27 mouse cellular contexts compared by ENCODE assay signal in genomic region chr12:31215003-31215402, GRCm38 (mm10). TPM values are rescaled to one million over a fixed set of nuclear protein-coding genes. Genes with fewer than 3 reads are reported as not detected.
DNase-seq lines count a peak whose midpoint lies in the region; ATAC-seq and TF ChIP-seq lines count a peak whose summit lies in the region.
"Had no signal": no experiment of that assay in that cellular context is flagged by ENCODE, and none has a peak within 500 bp of the region (broad histone marks: within the 10 kb centered on the region; RNA-seq: fewer than 3 reads in every experiment).

No protein-coding gene starts in this region.

- 0 out of 4 replicates have a peak, but pooled peaks cover 0 to 3% of the 10 kb centered on the region in 2 experiments for H3K4me1 ChIP-seq in CH12.LX (ENCODE audit: control insufficient read depth in 1 of 2, insufficient read depth in 2 of 2)
- H3K4me1 ChIP-seq in embryonic facial prominence, embryonic 14.5 days (ENCODE audit: control insufficient read depth, insufficient read depth, low read length), result peaks cover 29% of the 10 kb centered on the region
- peaks cover 25% of the 10 kb centered on the region for H3K4me1 ChIP-seq in limb, embryonic 15.5 days
- H3K4me1 ChIP-seq in forebrain, embryonic 15.5 days, result peaks cover 13% of the 10 kb centered on the region
- H3K4me1 ChIP-seq: hindbrain, embryonic 12.5 days had no signal

- no peak for TF ChIP-seq POLR2A in CH12.LX (IDR thresholded peaks at IDR 0.05; ENCODE audit: low read depth, low read length)

- no peak overlapping the region for H3K9ac ChIP-seq in CH12.LX (ENCODE audit: insufficient read depth, low read depth)
- no peak overlapping the region for H3K9ac ChIP-seq in embryonic facial prominence, embryonic 14.5 days (ENCODE audit: low read depth, low read length)
- H3K9ac ChIP-seq in limb, embryonic 15.5 days, result no peak overlapping the region
- no peak overlapping the region for H3K9ac ChIP-seq in forebrain, embryonic 15.5 days (replicated peaks)
- H3K9ac ChIP-seq: hindbrain, embryonic 12.5 days had no signal

- in situ Hi-C loops in CH12.LX (cut with MboI; ENCODE audit: low pct_ligation_motif_present, low pct_unique_long_range_greater_than_20kb, low sequenced_read_pairs), result no loop called here

- H3K79me2 ChIP-seq in CH12.LX (replicated peaks; ENCODE audit: control insufficient read depth, extremely low read depth, insufficient read depth, poor library complexity, severe bottlenecking), result no peaks in the 10 kb centered on the region

- TF ChIP-seq CTCF in layer of hippocampus, adult 2 months (conservative IDR thresholded peaks at IDR 0.05), result peak; percentile 17; the same call in 1 of the 2 replicates
- no peak for TF ChIP-seq CTCF in CH12.LX (conservative IDR thresholded peaks at IDR 0.05 in 1 of 2, IDR thresholded peaks at IDR 0.05 in 1 of 2; ENCODE audit: low read depth in 2 of 2, low read length in 2 of 2)

- peak overlapping the region; percentile 13; the same call in 1 of the 2 replicates for H3K4me2 ChIP-seq in CH12.LX (ENCODE audit: insufficient read depth, low read depth, poor library complexity, severe bottlenecking)
- no peak overlapping the region for H3K4me2 ChIP-seq in embryonic facial prominence, embryonic 14.5 days (ENCODE audit: low read depth, low read length)
- H3K4me2 ChIP-seq in limb, embryonic 15.5 days, result no peak overlapping the region
- H3K4me2 ChIP-seq in forebrain, embryonic 15.5 days (replicated peaks), result no peak overlapping the region
- H3K4me2 ChIP-seq: hindbrain, embryonic 12.5 days had no signal

- ATAC-seq in embryonic facial prominence, embryonic 14.5 days (ENCODE audit: low read depth), result no peak
- no peak for ATAC-seq in limb, embryonic 15.5 days (ENCODE audit: insufficient number of reproducible peaks, low FRiP score, low TSS enrichment, low read depth)
- no peak for ATAC-seq in forebrain, embryonic 15.5 days (replicated peaks)
- ATAC-seq: forebrain, embryonic 16.5 days; hindbrain, embryonic 16.5 days had no signal

- no peak overlapping the region for H3K4me3 ChIP-seq in layer of hippocampus, adult 2 months
- no peak overlapping the region for H3K4me3 ChIP-seq in CH12.LX (replicated peaks in 1 of 3; ENCODE audit: low read depth in 2 of 3, low read length in 2 of 3, poor library complexity in 1 of 3)
- no peak overlapping the region for H3K4me3 ChIP-seq in embryonic facial prominence, embryonic 14.5 days (ENCODE audit: low read depth, low read length)
- H3K4me3 ChIP-seq in limb, embryonic 15.5 days, result no peak overlapping the region
- no peak overlapping the region for H3K4me3 ChIP-seq in forebrain, embryonic 15.5 days
- H3K4me3 ChIP-seq: heart, embryonic 10.5 days; hindbrain, embryonic 12.5 days had no signal

- dilution Hi-C loops in CH12.LX (cut with MboI; ENCODE audit: extremely low pct_ligation_motif_present, extremely low pct_unique_long_range_greater_than_20kb, low sequenced_read_pairs), result no loop called here

- H3K27me3 ChIP-seq in CH12.LX (replicated peaks), result no peaks in the 10 kb centered on the region
- no peaks in the 10 kb centered on the region for H3K27me3 ChIP-seq in embryonic facial prominence, embryonic 14.5 days (replicated peaks; ENCODE audit: control insufficient read depth, insufficient read depth, low read length)
- H3K27me3 ChIP-seq in limb, embryonic 15.5 days, result no peaks in the 10 kb centered on the region
- H3K27me3 ChIP-seq in forebrain, embryonic 15.5 days, result no peaks in the 10 kb centered on the region
- H3K27me3 ChIP-seq: hindbrain, embryonic 12.5 days had no signal

- no peak for TF ChIP-seq RAD21 in CH12.LX (IDR thresholded peaks at IDR 0.05; ENCODE audit: low read depth, low read length)

- no peak overlapping the region for H3K27ac ChIP-seq in layer of hippocampus, adult 2 months
- no peak overlapping the region for H3K27ac ChIP-seq in CH12.LX (ENCODE audit: insufficient read depth, low read depth)
- peak overlapping the region; percentile 66; the same call in 1 of the 2 replicates for H3K27ac ChIP-seq in embryonic facial prominence, embryonic 14.5 days (replicated peaks; ENCODE audit: low read depth, low read length)
- H3K27ac ChIP-seq in limb, embryonic 15.5 days, result peak overlapping the region; percentile 19; the same call in 1 of the 2 replicates
- H3K27ac ChIP-seq in forebrain, embryonic 15.5 days (replicated peaks), result no peak overlapping the region
- H3K27ac ChIP-seq: heart, embryonic 10.5 days; hindbrain, embryonic 12.5 days had no signal

- no peak for DNase-seq in layer of hippocampus, adult 2 months (ENCODE audit: low spot score in 2 of 2)
- no peak for DNase-seq in layer of hippocampus, postnatal 10 days (ENCODE audit: low spot score in 2 of 2)
- no peak for DNase-seq in CH12.LX (ENCODE audit: extremely low read depth)
- DNase-seq in embryonic facial prominence, embryonic 14.5 days (ENCODE audit: low spot score), result no peak
- no peak for DNase-seq in right cerebral cortex, postnatal 4 days
- DNase-seq: adrenal gland, postnatal 10 days; cerebellum, adult 11 months; cerebellum, adult 9-10 months; cerebellum, postnatal 25 days; gastrocnemius, postnatal 10 days; heart, adult 18-20 months; heart, postnatal 10 days; heart, postnatal 4 days had no signal

- no peak for TF ChIP-seq EP300 in CH12.LX (IDR thresholded peaks at IDR 0.05; ENCODE audit: low read length)

- no peaks in the 10 kb centered on the region for H3K9me3 ChIP-seq in CH12.LX (replicated peaks; ENCODE audit: low read length)
- H3K9me3 ChIP-seq in embryonic facial prominence, embryonic 14.5 days (ENCODE audit: control insufficient read depth, low read length), result no peaks in the 10 kb centered on the region
- H3K9me3 ChIP-seq in limb, embryonic 15.5 days, result no peaks in the 10 kb centered on the region
- H3K9me3 ChIP-seq in forebrain, embryonic 15.5 days, result no peaks in the 10 kb centered on the region
- H3K9me3 ChIP-seq: G1E; heart, embryonic 10.5 days; hindbrain, embryonic 12.5 days had no signal

- H3K36me3 ChIP-seq in CH12.LX (replicated peaks in 1 of 2; ENCODE audit: control insufficient read depth in 1 of 2, insufficient read depth in 1 of 2, low read length in 1 of 2), result no peaks in the 10 kb centered on the region
- H3K36me3 ChIP-seq in embryonic facial prominence, embryonic 14.5 days (ENCODE audit: control insufficient read depth, insufficient read depth, low read length), result no peaks in the 10 kb centered on the region
- no peaks in the 10 kb centered on the region for H3K36me3 ChIP-seq in limb, embryonic 15.5 days
- H3K36me3 ChIP-seq in forebrain, embryonic 15.5 days, result no peaks in the 10 kb centered on the region
- H3K36me3 ChIP-seq: G1E; heart, embryonic 10.5 days; hindbrain, embryonic 12.5 days had no signal

- 40% methylated on average over 6 of the region's 6 CpGs for WGBS in embryonic facial prominence, embryonic 14.5 days
- WGBS in limb, embryonic 15.5 days, result 34% methylated on average over 6 of the region's 6 CpGs
- WGBS in forebrain, embryonic 15.5 days, result 85% methylated on average over 6 of the region's 6 CpGs

TF ChIP-seq in CH12.LX, 34 proteins besides CTCF, POLR2A, EP300 and RAD21:
- TF ChIP-seq MYC (IDR thresholded peaks at IDR 0.05; ENCODE audit: low read depth, low read length) (no peak), ELF1 (IDR thresholded peaks at IDR 0.05; ENCODE audit: low read depth, low read length) (no peak)

RNA-seq across cellular contexts. Expression of gene Gm6993, which starts 25.6 kb away (rescaled TPM):
- not detected for total RNA-seq in layer of hippocampus, adult 2 months (2021)
- total RNA-seq in layer of hippocampus, postnatal 10 days (2021), result not detected
- not detected in 2 replicates for total RNA-seq in CH12.LX (2012; rRNA removed)
- not detected in 2 replicates for total RNA-seq in CH12.LX (2014; rRNA removed)
- polyA plus RNA-seq in CH12.LX (2012; ENCODE audit: insufficient read length, low read depth), result not detected in 2 replicates
- polyA plus RNA-seq in embryonic facial prominence, embryonic 14.5 days (2014; fragmentation: Nextera tagmentation; extraction: Ambion mirVana), result not detected in 2 replicates
- polyA plus RNA-seq in limb, embryonic 15.5 days (2015; fragmentation: Nextera tagmentation; extraction: Ambion mirVana), result not detected in 2 replicates
- not detected in 2 replicates for polyA plus RNA-seq in forebrain, embryonic 15.5 days (2015; fragmentation: Nextera tagmentation; extraction: Ambion mirVana)
- total RNA-seq: adrenal gland, postnatal 10 days; adrenal gland, postnatal 4 days; G1E; gastrocnemius, postnatal 10 days; gastrocnemius, postnatal 4 days; heart, adult 18-20 months; heart, postnatal 10 days; heart, postnatal 4 days had no signal
- polyA plus RNA-seq: brain, embryonic 14.5 days; cortical plate, adult 2 months; forebrain, embryonic 11.5 days; forebrain, embryonic 16.5 days; frontal cortex, adult 2 months; G1E; heart, embryonic 10.5 days; heart, embryonic 14.5 days; hindbrain, embryonic 12.5 days; hindbrain, embryonic 16.5 days had no signal

RNA-seq across cellular contexts. Expression of gene Lamb1, which starts 50.0 kb away (rescaled TPM):
- 10 to 100 TPM; 37.8 to 46.8 TPM for total RNA-seq in layer of hippocampus, adult 2 months (2021)
- 10 to 100 TPM; 55.3 to 57.3 TPM for total RNA-seq in layer of hippocampus, postnatal 10 days (2021)
- total RNA-seq in CH12.LX (2012; rRNA removed), result under 0.01 and 0.08 TPM in 2 replicates
- not detected in 2 replicates for total RNA-seq in CH12.LX (2014; rRNA removed)
- polyA plus RNA-seq in CH12.LX (2012; ENCODE audit: insufficient read length, low read depth), result 0.12 TPM in 1 of 2 replicates, not detected in the other
- polyA plus RNA-seq in embryonic facial prominence, embryonic 14.5 days (2014; fragmentation: Nextera tagmentation; extraction: Ambion mirVana), result 84.2 and 93.9 TPM in 2 replicates
- polyA plus RNA-seq in limb, embryonic 15.5 days (2015; fragmentation: Nextera tagmentation; extraction: Ambion mirVana), result 68.1 and 71.0 TPM in 2 replicates
- 18.3 and 19.1 TPM in 2 replicates for polyA plus RNA-seq in forebrain, embryonic 15.5 days (2015; fragmentation: Nextera tagmentation; extraction: Ambion mirVana)
- polyA plus RNA-seq: G1E had no signal

Comparison
In these comparisons a context has a peak if more than half of its experiments do, and no peak if none do; other contexts are left out.
1. H3K27ac ChIP-seq: peak in embryonic facial prominence, embryonic 14.5 days (single experiment) and limb, embryonic 15.5 days (single experiment); none in layer of hippocampus, adult 2 months (single experiment), CH12.LX (single experiment) and forebrain, embryonic 15.5 days (single experiment).
2. RNA of gene Lamb1, which starts 50.0 kb away (polyA plus RNA-seq): 84.2 to 93.9 TPM in embryonic facial prominence, embryonic 14.5 days, 68.1 to 71.0 TPM in limb, embryonic 15.5 days and 18.3 to 19.1 TPM in forebrain, embryonic 15.5 days; 0.12 TPM in CH12.LX; every median in the first group is over 10 times any median in the second.